Mouse (Mus musculus) left cerebral cortex, postnatal 25 days (tissue): ENCODE results near the gene Gabra4. TPM values are rescaled to one million over a fixed set of nuclear protein-coding genes. Genes with fewer than 3 reads are reported as not detected.
"Not testable (repeated sequence)": the region's sequence is repeated elsewhere in the genome, so short reads cannot be mapped to it uniquely, and the experiment has no call there.

Experiments
- DNase-seq, 2 experiments: peaks; one replicate each; pipeline ENCODE4 v3.0.0; 2022; ENCODE audit warnings: low spot score in 2 of 2, mixed read lengths in 1 of 2
- intact Hi-C: fragments of 180-260 bp; cut with DNase I; formaldehyde crosslinking; loops from one replicate; pipeline ENCODE4 v1.15.1; 2025
- total RNA-seq, 2 experiments: library from RNA; stranded (reverse); gene quantifications; 2 replicates each; pipeline ENCODE4 v1.2.3; 2021

The Gabra4 gene
- total RNA-seq, 2 experiments from 2014 or later, result 97.4 to 116 TPM

DNA sequence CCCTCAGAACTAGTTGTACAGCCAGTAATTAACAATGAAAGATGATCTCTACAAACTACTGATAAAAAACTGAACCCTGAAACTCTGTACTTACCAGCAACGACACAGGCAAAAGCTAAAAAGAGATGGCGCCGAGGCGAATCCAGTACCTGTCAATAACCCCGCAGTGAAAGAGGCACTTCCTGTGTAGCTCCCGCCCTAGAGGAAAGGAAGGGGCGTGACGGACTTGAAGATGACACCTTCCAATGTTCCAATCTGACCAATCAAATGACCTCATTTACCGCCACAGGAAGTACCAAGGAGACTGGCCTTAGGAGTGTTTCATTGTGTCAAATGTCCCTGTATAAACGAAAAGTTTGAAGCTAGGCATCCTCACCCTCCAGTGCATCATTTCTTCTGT is 110.0 kb downstream of the Gabra4 start, which contains the start of gene Cox7b2:
Cox7b2 (minus strand) TSS at position 127 of the 400 bp plus-strand sequence.
- intact Hi-C loops, result no loop called here
- DNase-seq, result no peak

DNA sequence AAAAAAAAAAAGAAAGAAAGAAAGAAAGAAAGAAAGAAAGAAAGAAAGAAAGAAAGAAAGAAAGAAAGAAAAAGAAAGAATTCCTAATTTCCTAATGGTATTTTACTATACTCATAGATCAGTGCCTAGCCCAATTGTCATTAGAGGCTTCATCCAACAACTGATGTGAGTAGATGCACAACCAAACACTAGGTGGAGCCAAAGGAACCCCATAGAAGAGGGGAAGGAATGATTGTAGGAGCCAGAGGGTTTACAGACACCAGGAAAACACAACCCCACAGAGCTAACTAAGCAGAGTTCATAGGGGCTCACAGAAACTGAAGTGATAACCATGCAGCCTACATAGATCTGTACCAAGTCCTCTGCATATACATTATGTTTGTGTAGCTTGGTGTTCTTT is 112.6 kb downstream of the Gabra4 start:
- peak in 1 of 2 experiments; percentile 19 for DNase-seq

DNA sequence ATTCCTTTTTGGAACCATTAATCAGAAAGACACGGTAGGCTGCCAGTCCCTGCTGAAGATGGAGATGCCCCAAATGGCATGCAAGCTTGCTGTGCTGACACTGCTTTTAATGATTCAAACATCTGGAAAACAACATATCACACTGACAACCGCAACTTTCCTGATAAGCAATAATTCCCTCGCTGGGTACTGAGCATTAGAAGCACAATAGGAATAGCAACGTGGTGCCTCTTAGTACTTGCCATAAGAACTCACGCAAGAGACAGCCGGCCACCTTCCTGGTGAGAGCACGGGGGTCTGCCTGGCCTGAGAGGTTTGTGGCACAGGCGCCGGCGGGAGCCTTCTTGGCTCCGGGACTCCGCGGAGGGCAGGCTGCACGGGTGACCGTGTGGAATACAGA is 132.6 kb downstream of the Gabra4 start:
- intact Hi-C loops, DNase-seq: not testable (repeated sequence)

More for the DNA sequence above, 112.6 kb downstream of the Gabra4 start:
- intact Hi-C loops, result no loop called here

Other genes with a start within 250 kb of the Gabra4 start
- gene Cox7b2, start 110.1 kb downstream of the Gabra4 start, total RNA-seq, result not detected
- gene Gabrb1, start 195 bp downstream of the Gabra4 start, total RNA-seq, result 10 to 100 TPM; 88.3 to 97.0 TPM